Mouse (Mus musculus) bone marrow, adult 2 months (tissue): ENCODE measurements around the gene Apoa1.

Experiments
- CTCF ChIP-seq: fragments of 200-500 bp; IDR thresholded peaks from 2 replicates; pipeline ENCODE4 v1.5.1; 2011; ENCODE audit warnings: low read length, control low read depth; ENCODE audit not compliant: control insufficient read depth, insufficient read depth
- POLR2A ChIP-seq: fragments of 200-500 bp; IDR thresholded peaks from 2 replicates; pipeline ENCODE4 v1.6.1; 2011; ENCODE audit warnings: low read depth, mild to moderate bottlenecking, control low read depth, low read length, borderline replicate concordance; ENCODE audit not compliant: control insufficient read depth

- TF ChIP-seq POLR2A: no peak
- no peak for TF ChIP-seq CTCF
Observed at GRCm38 (mm10) chr9:46241818-46242217, 13.4 kb downstream of the Apoa1 start.
